Mouse (Mus musculus) c-Kit-positive CD71-positive TER-119-negative erythroid progenitor cells, embryonic 14.5 days (primary cell): ENCODE measurements around the gene Cxcl14.

Experiments
- DNase-seq: peaks from one replicate; pipeline ENCODE4 v3.0.0-alpha.2; 2013; ENCODE audit warnings: low read depth

Cxcl14 gene

GRCm38 (mm10) chr13:56289261-56289660, 7.1 kb downstream of the Cxcl14 start:
- no peak for DNase-seq

DNA sequence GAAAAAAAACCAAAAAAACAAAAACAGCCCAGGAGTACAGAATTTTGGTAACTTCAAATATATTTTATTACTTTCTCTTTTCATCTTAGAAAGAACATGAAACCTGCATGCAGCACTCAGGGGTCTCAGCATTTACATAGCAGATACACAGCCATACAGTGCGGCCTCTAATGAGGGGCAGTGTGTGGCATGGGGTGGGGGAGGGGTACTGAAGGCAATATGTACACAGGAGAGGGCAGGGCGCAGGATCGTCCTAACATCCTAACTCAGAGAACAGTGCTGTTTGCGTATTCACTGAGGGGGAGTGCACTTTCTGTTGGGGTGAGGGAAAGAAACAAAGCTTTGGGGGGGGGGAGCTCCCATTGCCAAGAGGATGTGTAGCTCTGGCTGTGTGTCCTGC, 7.8 kb downstream of the Cxcl14 start:
- no peak for DNase-seq

DNA sequence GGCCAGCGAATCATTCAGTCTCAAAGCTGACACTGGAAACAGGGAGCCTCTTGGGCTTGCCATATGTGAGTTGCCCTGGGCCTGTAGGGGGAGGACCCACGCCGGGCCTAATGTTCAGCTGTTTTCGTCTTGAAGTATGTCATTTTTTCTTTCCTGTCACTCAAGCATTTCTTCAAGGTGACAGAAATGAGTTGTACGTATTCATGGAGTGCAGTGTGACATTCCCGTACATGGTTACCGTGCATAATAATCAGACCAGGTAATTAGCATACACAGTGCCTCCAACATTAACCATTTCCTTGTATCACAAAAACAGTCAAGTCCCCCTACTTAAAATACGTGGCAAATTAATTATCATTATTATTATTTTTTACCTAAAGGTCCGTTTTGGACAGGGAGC, 9.3 kb downstream of the Cxcl14 start:
- no peak for DNase-seq

GRCm38 (mm10) chr13:56283321-56283720, 13.0 kb downstream of the Cxcl14 start:
- DNase-seq: no peak

- no peak for DNase-seq
Measured at GRCm38 (mm10) chr13:56280356-56280755, 16.0 kb downstream of the Cxcl14 start.

GRCm38 (mm10) chr13:56279439-56279838, 16.9 kb downstream of the Cxcl14 start:
- peak; percentile 44 for DNase-seq

GRCm38 (mm10) chr13:56275171-56275570, 21.2 kb downstream of the Cxcl14 start:
- DNase-seq: no peak

DNA sequence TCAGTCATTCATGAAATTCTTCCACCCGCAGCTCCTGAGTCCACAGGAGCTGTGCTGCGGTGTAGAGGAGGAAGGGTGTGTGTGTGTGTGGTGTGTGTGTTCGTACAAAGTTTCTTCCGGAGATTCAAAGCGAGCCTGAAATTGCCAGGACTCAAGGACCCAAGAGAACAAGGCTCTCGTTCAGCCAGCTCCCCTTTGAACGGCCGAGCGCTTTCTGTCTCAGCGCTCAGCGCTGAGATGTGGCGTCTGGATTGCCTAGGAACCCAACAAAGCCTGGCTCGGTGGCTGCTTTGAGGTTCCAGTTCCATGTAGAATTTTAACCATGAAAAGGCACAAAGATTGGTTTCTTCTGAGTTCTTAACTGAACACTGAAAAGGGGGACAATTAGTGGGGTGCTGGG, 26.2 kb downstream of the Cxcl14 start:
- no peak for DNase-seq

DNA sequence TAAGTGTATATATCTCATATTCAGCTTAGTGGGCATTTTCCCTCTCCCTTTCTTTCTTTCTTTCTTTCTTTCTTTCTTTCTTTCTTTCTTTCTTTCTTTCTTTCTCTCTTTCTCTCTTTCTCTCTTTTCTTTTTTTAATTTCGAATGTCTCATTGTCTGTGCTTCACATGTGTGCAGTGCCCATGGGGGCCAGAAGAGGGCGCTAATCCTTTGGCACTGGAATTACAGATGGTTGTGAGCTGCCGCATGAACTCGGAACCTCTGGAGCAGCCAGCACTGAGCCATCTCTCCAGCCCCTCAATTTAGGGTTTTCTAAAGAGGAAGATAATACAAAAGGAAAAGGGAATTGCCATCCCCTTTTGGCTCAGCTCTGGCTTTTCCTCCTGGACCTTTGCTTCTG, 29.0 kb downstream of the Cxcl14 start:
- no peak for DNase-seq

DNA sequence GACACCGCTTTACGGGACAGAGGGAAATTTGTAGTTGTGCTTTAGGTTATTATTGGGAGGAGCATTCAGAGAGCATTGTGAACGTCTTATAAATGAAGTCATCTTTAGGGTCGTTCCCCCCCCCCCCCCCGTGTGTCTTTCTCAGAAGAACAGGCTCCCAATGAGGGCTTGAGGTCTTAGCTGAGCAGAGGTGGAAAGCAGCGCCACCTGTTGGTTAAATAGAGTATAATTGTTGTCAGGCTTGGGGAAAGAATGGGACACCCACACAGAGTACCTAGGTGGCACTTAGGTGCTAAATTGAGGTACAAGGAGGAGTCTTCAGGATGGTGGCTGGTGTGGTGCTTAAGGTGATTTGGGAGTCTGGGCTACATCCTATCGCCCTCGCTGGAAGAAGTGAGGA, 29.9 kb downstream of the Cxcl14 start:
- DNase-seq: no peak

GRCm38 (mm10) chr13:56265661-56266060, 30.7 kb downstream of the Cxcl14 start:
- no peak for DNase-seq

DNA sequence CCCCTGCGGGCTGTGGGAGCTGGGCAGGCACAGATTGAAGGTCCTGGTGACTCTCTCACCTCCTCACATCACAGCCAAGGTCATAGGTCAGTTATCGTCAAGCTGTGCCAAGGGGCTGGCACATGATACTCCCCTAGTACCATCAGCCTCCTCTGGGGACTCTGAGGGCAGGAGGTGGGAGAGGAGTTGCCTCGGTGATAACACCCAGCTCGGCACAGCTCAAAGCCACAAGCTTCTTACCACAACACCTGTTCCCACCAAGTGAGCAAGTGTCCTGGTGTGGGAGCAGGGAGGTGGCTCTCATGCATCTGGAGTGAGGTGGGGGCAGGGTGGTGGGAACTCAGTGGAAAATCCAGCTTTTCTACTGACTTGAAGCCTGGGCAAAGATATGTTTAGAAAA, 34.1 kb downstream of the Cxcl14 start:
- DNase-seq: no peak

DNA sequence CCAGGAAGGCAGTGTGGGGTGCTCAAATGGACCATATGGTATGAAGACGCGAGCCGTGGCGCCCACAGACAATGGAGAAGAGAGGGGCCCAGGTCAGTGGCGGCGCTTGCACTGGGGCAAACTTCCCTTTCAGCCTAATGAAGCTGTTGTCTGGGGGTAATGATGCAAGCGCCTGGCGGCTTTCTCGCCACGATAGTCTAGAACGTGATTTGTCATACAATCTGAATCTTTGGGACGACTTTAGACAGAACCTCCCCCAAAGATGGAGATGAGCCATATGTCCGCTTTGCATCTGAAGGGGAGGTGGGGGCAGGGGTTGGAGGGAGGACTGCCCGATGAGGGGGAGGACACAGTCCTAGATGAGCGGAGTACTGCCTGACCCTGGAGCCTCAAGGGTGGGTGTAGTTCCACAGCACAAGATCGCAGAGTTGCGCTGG, 36.0 kb downstream of the Cxcl14 start:
- no peak for DNase-seq

DNA sequence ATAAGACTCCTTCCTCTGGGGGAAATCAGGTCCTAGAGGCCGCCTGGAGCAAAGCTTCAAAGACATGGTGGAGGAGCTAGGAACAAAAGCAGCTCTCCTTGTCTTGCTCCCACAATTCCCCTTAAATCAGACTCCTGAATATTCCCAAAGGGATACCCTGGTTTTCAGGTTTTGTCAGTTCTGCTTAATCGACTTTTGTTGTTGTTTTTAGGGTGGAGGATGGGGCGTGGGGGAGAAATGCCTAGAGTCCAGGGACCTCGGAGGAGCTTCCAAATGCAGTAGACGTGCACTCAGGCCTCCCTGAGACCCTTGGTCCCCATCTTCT, 36.5 kb downstream of the Cxcl14 start:
- DNase-seq: no peak

DNA sequence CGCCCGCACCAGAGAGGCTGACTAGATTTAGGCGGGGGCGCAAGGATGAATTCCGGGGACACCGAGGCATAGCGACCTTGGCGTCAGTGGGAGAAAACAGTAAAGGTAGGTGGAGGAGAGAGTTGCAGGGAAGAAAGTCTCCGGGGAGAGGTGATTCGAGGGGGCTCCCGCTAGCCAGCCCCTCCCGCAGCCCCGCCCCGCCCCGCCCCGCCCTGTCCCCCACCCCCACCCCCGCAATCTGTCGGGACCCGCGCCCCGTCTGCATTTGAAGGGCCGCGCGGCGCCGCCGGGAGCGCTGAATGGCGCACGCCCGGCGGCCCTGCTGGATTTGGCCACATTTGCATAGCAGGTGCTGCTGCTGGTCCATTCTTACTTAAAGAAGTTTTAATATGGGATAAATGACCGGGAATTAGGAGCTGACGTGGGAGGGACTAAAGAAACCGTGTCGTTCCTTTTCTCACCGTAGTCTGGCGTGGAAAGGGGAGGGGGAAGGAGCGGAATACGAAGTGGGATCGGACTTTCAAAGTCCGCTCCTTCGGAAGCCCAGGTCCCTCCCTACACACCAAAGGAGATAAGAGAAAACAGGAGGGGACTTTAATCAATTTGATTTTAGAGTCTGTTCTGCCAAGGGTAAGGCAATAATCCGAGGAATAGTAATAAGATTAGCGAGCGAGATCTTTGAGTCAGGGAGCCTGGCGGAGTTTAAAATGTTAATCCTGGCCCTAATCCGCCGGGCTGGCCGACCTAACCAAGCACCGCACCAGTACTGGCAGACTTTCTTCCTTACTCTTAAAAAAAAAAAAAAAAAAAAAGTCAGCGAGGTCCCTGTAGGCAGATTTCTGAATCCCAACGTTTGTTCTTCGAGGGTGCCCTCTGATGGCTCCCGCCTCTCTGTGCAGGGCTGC, 37.1 kb downstream of the Cxcl14 start:
- DNase-seq: no peak

DNA sequence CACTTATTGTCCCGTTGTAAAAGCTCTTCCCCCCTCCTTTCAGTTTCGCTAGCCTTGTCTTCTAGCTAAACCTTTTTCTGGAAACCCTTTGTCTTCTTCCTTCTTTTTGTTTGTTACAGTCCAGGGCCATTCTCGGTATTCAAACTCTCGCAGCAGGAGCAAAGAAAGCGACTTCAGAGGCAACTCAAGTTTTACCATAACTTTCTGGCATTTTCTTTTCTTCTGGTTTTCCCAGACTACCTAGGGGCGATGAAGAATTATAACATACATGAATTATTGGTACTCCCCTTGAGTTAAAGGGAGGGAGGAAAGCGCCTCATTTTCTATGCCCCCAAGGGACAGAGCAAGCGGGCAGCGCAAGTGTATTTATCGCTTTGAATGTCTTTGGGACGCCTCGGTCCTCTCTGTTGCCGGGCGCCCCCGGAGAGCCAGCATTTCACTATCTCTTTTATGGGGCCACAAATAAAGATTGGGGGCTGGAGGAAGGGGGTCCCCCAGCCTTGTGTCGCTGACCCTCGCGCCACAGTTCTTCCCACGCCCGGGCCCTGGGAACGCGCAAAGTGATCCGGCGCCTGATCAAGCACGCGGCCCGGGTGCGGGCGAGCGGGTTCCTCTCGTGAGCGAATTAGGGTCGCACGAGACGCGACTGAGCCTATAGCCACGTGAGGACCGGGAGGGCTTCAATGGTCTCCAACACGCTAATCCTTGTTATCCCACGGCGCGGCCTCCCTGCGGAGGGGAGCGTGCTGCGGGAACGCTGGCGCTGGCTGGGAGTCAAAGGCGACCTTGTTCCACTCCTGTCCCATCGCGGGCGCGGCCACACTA, 37.9 kb downstream of the Cxcl14 start:
- DNase-seq: no peak

GRCm38 (mm10) chr13:56257469-56258153, 38.7 kb downstream of the Cxcl14 start:
- no peak for DNase-seq

DNA sequence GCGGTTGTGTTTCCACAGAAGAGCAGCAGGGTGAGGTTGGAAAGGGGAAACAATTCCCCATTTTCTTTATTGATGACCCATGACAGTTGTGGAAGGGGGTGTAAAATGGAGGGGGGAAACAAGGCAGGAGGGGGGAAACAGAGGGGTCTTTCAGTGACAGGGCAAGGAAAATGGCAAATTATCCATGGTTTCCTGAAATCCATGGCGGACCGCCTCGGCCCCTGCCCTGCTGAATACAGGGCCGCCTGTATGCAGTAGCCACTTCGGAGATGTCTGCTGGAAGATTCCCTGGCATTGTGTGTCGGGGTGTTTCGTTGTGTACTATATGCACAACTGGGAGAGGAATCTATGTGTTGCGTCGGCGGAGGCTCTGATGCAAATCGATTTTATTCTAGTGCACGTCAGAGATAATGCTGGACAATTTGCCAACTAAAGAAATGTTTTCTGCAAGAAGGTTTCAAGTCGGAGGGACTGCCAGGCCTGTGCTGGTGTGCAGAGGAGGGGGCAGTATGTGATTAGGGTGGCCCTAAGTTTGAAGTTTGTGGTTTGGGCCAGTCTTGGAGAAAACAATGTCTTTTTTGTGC, 39.5 kb downstream of the Cxcl14 start:
- DNase-seq: no peak

DNA sequence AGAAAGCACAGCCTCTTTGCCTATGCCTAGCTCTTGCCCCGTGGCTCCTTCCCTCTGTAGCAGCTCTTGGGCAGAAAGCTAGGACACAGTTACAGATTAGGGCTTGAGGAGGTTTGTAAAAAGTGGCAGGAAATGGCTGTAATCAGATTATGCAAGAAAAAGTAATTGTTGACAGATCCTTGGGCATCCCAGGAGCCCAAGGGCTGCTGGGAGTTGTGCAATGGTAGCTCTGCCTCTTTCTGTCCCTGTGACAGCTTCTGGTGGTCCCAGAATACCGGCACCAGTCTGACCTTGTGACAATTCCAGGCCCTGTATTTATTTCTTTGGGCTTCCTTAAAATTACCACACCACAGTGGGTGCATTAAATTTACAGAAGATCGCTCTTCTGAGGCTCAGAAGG, 43.0 kb downstream of the Cxcl14 start:
- DNase-seq: no peak

- no peak for DNase-seq
Measured at GRCm38 (mm10) chr13:56252783-56253182, 43.6 kb downstream of the Cxcl14 start.

GRCm38 (mm10) chr13:56251924-56252619, 44.3 kb downstream of the Cxcl14 start, which contains the start of gene Neurog1:
TSS of gene Neurog1 (minus strand) at chr13:56252163.
- DNase-seq: no peak
